Mouse (Mus musculus) limb, embryonic 10.5 days (tissue): ENCODE data around the gene Ap3m1. TPM values are rescaled to one million over a fixed set of nuclear protein-coding genes. Genes with fewer than 3 reads are reported as not detected.

Experiments used
- DNase-seq: peaks from one replicate; pipeline ENCODE4 v3.0.0-alpha.2; 2017; ENCODE audit warnings: low spot score
- H3K27ac ChIP-seq: fragments of 300-500 bp; sonication (generic); 2 replicates; pipeline ENCODE4 v1.5.1; 2016; ENCODE audit warnings: mild to moderate bottlenecking
- H3K27me3 ChIP-seq: fragments of 300-500 bp; sonication (generic); 2 replicates; pipeline ENCODE4 v1.6.1; 2016; ENCODE audit warnings: low read depth, mild to moderate bottlenecking; ENCODE audit not compliant: poor library complexity, severe bottlenecking
- H3K36me3 ChIP-seq: fragments of 300-500 bp; sonication (generic); 2 replicates; pipeline ENCODE4 v1.6.1; 2016; ENCODE audit warnings: mild to moderate bottlenecking, moderate library complexity
- H3K4me1 ChIP-seq: fragments of 300-500 bp; sonication (generic); 2 replicates; pipeline ENCODE4 v1.6.1; 2016
- H3K4me3 ChIP-seq: fragments of 300-500 bp; sonication (generic); 2 replicates; pipeline ENCODE4 v1.5.1; 2016; ENCODE audit warnings: mild to moderate bottlenecking, moderate library complexity
- H3K9me3 ChIP-seq: fragments of 300-500 bp; sonication (generic); replicated peaks from 2 replicates; pipeline ENCODE4 v1.6.1; 2016; ENCODE audit warnings: mild to moderate bottlenecking
- WGBS: fragments of 180-500 bp; shearing (Covaris S2); methylation state at CpG from one replicate; pipeline ENCODE4 v1.1.7; 2016; 5-methylcytosine and 5-hydroxymethylcytosine counted together
- polyA plus RNA-seq: library from polyadenylated mRNA; unstranded; fragments of >200 nt; fragmentation: Nextera tagmentation; extraction: Ambion mirVana; gene quantifications from 2 replicates; pipeline ENCODE4 v1.2.1, GENCODE M21; 2016

Gene Ap3m1
- polyA plus RNA-seq, 1 experiment from 2014 or later: 78.4 TPM

- H3K27ac ChIP-seq: no peak overlapping the region
- H3K4me1 ChIP-seq: peaks cover 12% of the 10 kb centered on the region
- H3K4me3 ChIP-seq: no peak overlapping the region
- 94% methylated on average over 2 of the region's 2 CpGs for WGBS
- no peak for DNase-seq
- H3K9me3 ChIP-seq: no peaks in the 10 kb centered on the region
- no peaks in the 10 kb centered on the region for H3K27me3 ChIP-seq
- H3K36me3 ChIP-seq: peaks cover 16% of the 10 kb centered on the region
Observed at GRCm38 (mm10) chr14:21058972-21059371, 6.7 kb upstream of the Ap3m1 start.

DNA sequence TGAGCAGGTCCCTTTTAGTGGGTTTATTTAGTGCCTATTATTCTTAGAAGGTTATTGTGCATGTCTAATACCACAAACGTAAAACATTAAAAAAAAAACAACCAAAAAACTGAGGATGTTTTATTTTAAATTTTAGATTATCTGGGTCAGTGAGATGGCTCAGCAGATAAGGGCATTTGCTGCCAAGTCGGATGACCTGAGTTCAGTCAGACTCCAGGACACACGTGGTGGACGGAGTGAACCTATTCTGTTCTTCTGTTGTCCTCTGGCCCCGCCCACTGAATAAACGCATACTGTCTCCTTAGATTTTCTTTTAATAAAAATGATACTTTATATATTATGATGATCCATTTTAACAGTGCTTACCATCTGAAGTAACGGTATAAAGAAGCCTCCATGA lies 1.3 kb upstream of the Ap3m1 start:
- H3K4me1 ChIP-seq: peaks cover 10% of the 10 kb centered on the region
- H3K9me3 ChIP-seq: no peaks in the 10 kb centered on the region
- H3K4me3 ChIP-seq: peak overlapping the region; percentile 88
- H3K27me3 ChIP-seq: no peaks in the 10 kb centered on the region
- peaks cover 16% of the 10 kb centered on the region for H3K36me3 ChIP-seq
- 55% methylated on average over 7 of the region's 7 CpGs for WGBS
- H3K27ac ChIP-seq: no peak overlapping the region
- no peak for DNase-seq

DNA sequence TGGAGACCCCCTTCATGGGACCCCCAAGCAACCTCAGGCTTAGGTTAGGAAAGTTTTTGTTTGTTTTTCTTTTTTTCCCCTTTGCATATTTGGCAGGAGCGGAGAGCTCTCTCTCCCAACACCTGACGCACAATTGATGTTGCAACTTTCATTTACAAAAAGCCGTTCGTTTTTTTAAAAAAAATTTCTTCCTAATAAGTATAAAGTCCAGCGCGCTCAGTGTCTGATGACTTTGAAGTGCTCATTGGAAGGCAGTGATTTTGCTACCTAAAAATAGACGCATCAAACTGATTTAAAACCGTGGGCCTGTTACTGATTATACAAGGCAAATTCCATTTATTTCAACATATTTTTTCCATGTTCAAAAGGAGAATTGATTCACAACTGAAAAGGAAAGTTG lies 843 bp upstream of the Ap3m1 start:
- 13% methylated on average over 8 of the region's 8 CpGs for WGBS
- Histone ChIP-seq H3K4me1 (peaks cover 10% of the 10 kb centered on the region), H3K4me3 (peak overlapping the region; percentile 88), H3K36me3 (peaks cover 16% of the 10 kb centered on the region), H3K9me3 (no peaks in the 10 kb centered on the region), H3K27ac (peak overlapping the region; percentile 97), H3K27me3 (no peaks in the 10 kb centered on the region)
- no peak for DNase-seq

DNA sequence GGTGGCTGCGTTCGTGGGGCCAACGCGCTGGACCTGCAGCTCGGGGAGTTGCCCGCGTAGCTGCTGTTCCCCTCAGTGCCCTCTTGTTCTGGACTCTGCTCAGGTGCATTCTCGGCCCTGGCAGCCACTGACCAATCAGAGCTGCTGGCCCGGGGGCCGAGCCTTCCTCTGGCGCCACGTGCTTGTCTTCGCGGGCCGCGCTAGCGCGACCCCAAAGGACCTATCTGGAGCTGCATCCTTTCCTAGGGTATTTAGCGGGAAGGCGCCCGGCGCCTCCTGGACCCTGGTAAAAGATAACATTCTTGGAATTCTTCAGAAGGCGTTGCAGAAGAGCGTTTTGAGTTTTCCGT lies 448 bp upstream of the Ap3m1 start:
- Histone ChIP-seq H3K9me3 (no peaks in the 10 kb centered on the region), H3K36me3 (peaks cover 16% of the 10 kb centered on the region), H3K4me1 (peaks cover 10% of the 10 kb centered on the region), H3K4me3 (peak overlapping the region; percentile 88), H3K27ac (peak overlapping the region; percentile 97), H3K27me3 (no peaks in the 10 kb centered on the region)
- peak; percentile 86 for DNase-seq
- WGBS: 0% methylated on average over 25 of the region's 25 CpGs

- Histone ChIP-seq H3K27ac (peak overlapping the region; percentile 97), H3K4me1 (peaks cover 10% of the 10 kb centered on the region), H3K36me3 (peaks cover 12% of the 10 kb centered on the region), H3K27me3 (no peaks in the 10 kb centered on the region), H3K9me3 (no peaks in the 10 kb centered on the region), H3K4me3 (peak overlapping the region; percentile 88)
- WGBS: 11% methylated on average over 28 of the region's 28 CpGs
- no peak for DNase-seq
Observed at GRCm38 (mm10) chr14:21051380-21052111, 762 bp downstream of the Ap3m1 start.

DNA sequence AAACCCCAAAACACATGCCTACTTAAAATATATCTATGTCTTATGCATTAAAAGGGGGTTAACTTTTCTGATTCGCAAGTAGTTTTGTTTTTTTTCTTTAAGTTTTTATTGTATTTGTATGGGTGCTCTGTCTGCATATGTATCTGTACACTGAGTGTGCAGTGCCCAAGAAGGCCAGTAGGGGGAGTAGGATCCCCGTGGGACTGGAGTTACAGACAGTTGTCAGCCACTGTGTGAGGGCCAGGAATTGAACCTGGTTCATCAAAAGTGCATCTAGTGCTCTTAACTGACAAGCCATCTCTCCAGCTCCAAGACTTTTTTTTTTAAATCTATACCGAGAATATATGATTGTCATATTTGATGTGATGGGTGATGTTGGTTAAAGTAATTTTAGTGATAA lies 1.6 kb downstream of the Ap3m1 start:
- H3K36me3 ChIP-seq: peaks cover 10% of the 10 kb centered on the region
- H3K9me3 ChIP-seq: no peaks in the 10 kb centered on the region
- DNase-seq: no peak
- H3K4me3 ChIP-seq: no peak overlapping the region
- 76% methylated on average over 3 of the region's 3 CpGs for WGBS
- peaks cover 10% of the 10 kb centered on the region for H3K4me1 ChIP-seq
- no peak overlapping the region for H3K27ac ChIP-seq
- H3K27me3 ChIP-seq: no peaks in the 10 kb centered on the region

DNA sequence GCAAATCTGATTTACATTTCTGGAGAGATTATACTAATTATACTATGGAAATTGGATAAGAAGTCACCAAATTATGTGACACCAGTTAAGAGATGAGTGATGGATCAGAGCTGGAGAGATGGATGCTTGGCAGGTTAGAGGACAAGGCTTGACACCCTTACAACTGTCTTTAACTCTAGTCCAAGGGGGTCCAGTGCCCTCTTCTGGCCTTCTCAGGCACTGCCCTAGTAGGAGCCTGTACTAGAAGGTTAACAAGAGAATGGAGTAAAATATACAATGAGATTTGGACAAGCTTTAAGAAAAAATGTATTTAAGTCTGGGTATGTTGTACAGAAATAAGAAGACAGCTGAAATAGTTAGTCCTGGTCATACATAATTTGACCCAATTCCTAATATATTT lies 3.4 kb downstream of the Ap3m1 start:
- H3K36me3 ChIP-seq: peaks cover 7% of the 10 kb centered on the region
- no peak overlapping the region for H3K4me3 ChIP-seq
- H3K4me1 ChIP-seq: peaks cover 10% of the 10 kb centered on the region
- H3K9me3 ChIP-seq: no peaks in the 10 kb centered on the region
- no peak for DNase-seq
- no peak overlapping the region for H3K27ac ChIP-seq
- H3K27me3 ChIP-seq: no peaks in the 10 kb centered on the region

- H3K27ac ChIP-seq: no peak overlapping the region
- DNase-seq: no peak
- peaks cover 11% of the 10 kb centered on the region for H3K36me3 ChIP-seq
- no peak overlapping the region for H3K4me3 ChIP-seq
- no peaks in the 10 kb centered on the region for H3K27me3 ChIP-seq
- no peaks in the 10 kb centered on the region for H3K9me3 ChIP-seq
- H3K4me1 ChIP-seq: peaks cover 3% of the 10 kb centered on the region; the same call in 1 of the 2 replicates
- 90% methylated on average over 2 of the region's 2 CpGs for WGBS
Observed at GRCm38 (mm10) chr14:21047840-21048239, 4.5 kb downstream of the Ap3m1 start.

DNA sequence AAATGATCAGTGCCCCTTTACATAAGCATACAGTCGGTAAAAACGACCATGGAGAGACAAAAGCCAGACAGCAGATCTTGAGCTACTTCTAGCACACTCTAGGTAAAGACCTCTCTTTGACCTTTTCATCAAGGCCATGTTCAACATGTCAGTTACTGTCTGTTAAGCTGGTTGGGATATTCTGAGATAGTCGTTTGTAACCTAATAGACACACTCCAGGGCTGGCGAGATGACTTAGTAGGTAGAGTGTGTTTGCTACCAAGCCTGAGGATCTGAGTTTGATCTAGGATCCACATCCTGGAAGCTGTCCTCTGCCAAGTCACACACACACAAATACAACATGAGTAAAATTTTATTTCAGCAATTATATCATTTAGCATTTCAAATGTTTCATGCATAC lies 12.7 kb downstream of the Ap3m1 start:
- Histone ChIP-seq H3K36me3 (peaks cover 66% of the 10 kb centered on the region), H3K27ac (no peak overlapping the region), H3K4me3 (no peak overlapping the region), H3K27me3 (no peaks in the 10 kb centered on the region), H3K4me1 (no peaks in the 10 kb centered on the region), H3K9me3 (no peaks in the 10 kb centered on the region)
- WGBS: 90% methylated on average over 4 of the region's 4 CpGs
- no peak for DNase-seq

GRCm38 (mm10) chr14:21039077-21039476 lies 13.2 kb downstream of the Ap3m1 start:
- Histone ChIP-seq H3K4me1 (no peaks in the 10 kb centered on the region), H3K36me3 (peaks cover 69% of the 10 kb centered on the region), H3K27ac (no peak overlapping the region), H3K9me3 (no peaks in the 10 kb centered on the region), H3K4me3 (no peak overlapping the region), H3K27me3 (no peaks in the 10 kb centered on the region)
- WGBS: 93% methylated on average over 12 of the region's 12 CpGs
- no peak for DNase-seq

DNA sequence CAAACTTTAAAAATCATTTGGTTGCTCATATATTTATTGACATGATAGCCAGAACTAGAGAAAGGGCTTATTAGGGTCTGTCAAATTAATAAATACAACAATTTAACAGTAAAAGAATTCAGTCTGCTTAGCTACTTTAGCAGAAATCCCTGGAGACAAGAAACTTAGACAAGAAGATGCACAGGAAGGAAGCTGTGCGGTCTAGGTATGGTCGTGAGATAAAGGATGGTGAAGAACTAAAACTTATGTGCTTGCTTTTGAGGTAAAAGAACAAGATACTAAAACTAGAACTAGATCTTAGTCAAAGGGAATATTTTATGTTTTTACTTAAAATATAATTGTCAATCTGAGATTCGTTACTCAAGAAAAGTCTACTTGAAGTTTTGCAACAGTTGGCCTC lies 17.5 kb downstream of the Ap3m1 start:
- Histone ChIP-seq H3K4me1 (peaks cover 11% of the 10 kb centered on the region), H3K27ac (no peak overlapping the region), H3K4me3 (no peak overlapping the region), H3K9me3 (no peaks in the 10 kb centered on the region), H3K27me3 (no peaks in the 10 kb centered on the region), H3K36me3 (peaks cover 91% of the 10 kb centered on the region)
- WGBS: 98% methylated on average over 3 of the region's 3 CpGs
- DNase-seq: no peak

DNA sequence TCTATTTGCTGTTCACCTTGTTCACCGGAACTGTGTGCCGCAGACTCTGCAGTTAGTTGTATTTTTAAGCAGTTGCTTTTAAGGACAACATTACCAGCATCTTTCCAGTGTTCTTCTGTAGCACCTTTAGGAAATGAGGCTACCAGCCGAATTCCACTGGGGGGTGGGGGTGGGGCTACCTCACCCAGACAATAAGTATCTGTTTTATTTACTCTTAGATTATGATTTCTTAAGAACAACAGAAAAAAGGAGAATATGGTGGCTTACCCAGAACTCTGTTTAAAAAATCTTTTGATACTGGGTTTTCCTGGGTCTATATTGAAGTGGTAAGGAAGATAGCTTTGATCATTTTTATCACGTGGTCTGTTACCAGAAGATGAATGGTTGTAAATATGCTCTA lies 18.0 kb downstream of the Ap3m1 start:
- Histone ChIP-seq H3K27ac (no peak overlapping the region), H3K4me3 (no peak overlapping the region), H3K4me1 (peaks cover 11% of the 10 kb centered on the region), H3K36me3 (peaks cover 91% of the 10 kb centered on the region), H3K27me3 (no peaks in the 10 kb centered on the region), H3K9me3 (no peaks in the 10 kb centered on the region)
- 92% methylated on average over 4 of the region's 4 CpGs for WGBS
- DNase-seq: no peak

- WGBS: 76% methylated on average over 6 of the region's 6 CpGs
- no peaks in the 10 kb centered on the region for H3K9me3 ChIP-seq
- peaks cover 89% of the 10 kb centered on the region for H3K36me3 ChIP-seq
- no peak for DNase-seq
- H3K27me3 ChIP-seq: no peaks in the 10 kb centered on the region
- H3K4me1 ChIP-seq: peaks cover 11% of the 10 kb centered on the region
- H3K4me3 ChIP-seq: no peak overlapping the region
- peak overlapping the region; percentile 53; the same call in 1 of the 2 replicates for H3K27ac ChIP-seq
Observed at GRCm38 (mm10) chr14:21031783-21032511, 20.4 kb downstream of the Ap3m1 start.
